Mouse (Mus musculus) heart, adult 9 months (tissue): ENCODE measurements around the gene 1700025G04Rik.
A peak's percentile ranks its signal among the peaks of the same experiment; 100 is the strongest.

Source experiments
- DNase-seq, 2 experiments: peaks; one replicate each; pipeline ENCODE4 v3.0.0; 2022; ENCODE audit warnings: low spot score in 2 of 2

The 1700025G04Rik gene

GRCm38 (mm10) chr1:151900706-151901360 lies 189.1 kb downstream of the 1700025G04Rik start:
- no peak for DNase-seq

DNA sequence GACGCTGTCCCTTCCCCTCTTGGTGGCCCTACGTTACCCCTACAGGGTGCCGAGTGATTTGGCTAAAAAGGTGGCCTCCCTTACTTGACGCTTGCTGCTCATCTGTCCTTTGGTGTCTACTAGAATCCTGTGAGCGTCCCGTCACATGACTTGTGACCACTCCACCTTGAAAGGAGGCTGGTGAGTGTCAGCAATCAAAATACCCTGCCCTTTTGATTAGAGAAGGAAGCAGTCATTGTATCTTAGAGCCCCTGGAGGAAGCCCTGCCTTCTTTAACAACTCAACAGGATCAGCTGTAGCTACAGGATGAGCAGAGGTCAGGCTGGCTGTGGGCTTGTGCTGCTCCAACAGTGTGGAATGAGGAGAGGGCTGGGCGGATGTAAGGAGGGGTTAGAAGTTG lies 190.0 kb downstream of the 1700025G04Rik start:
- no peak for DNase-seq

DNA sequence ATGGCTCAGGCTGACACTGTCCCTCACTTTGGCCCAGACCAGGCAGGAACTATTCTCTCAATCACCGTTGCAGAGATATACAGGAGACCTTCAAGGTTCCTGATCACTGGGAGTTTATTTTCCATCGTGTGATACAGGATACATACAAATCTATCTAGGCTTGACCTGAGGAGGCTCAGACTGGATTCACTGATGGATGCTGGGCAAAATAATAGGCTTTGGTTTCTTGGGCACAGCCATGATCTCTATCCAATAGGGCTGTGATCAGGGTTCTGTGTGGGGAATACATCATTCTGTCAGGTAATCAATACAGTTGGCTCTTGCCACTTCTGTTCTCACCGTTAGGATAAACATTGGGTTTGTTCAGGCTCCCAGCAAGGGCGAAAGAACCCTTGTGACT lies 194.5 kb downstream of the 1700025G04Rik start:
- no peak for DNase-seq

DNA sequence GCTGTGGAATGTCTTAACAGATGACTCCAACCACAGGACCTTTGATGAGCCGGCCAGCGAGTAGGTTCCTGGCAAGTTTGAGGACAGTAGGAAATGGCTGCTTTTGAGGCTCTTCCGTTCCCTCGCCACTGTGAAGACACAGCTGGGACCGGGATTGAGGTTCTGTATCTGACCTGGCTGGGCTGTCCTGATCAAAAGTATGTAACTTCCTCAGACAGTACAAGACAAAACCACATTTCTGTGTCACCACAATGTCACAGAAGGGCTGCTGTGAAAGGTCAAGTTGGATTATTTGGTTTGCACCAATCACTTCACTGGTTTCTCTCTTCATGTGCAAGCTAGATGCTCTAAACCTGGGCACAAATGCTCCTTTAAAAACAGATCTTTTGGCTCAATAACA lies 195.9 kb downstream of the 1700025G04Rik start:
- no peak for DNase-seq

- no peak for DNase-seq
Measured at GRCm38 (mm10) chr1:151892008-151892407, 197.9 kb downstream of the 1700025G04Rik start.

GRCm38 (mm10) chr1:151891194-151891593 lies 198.7 kb downstream of the 1700025G04Rik start:
- no peak for DNase-seq

DNA sequence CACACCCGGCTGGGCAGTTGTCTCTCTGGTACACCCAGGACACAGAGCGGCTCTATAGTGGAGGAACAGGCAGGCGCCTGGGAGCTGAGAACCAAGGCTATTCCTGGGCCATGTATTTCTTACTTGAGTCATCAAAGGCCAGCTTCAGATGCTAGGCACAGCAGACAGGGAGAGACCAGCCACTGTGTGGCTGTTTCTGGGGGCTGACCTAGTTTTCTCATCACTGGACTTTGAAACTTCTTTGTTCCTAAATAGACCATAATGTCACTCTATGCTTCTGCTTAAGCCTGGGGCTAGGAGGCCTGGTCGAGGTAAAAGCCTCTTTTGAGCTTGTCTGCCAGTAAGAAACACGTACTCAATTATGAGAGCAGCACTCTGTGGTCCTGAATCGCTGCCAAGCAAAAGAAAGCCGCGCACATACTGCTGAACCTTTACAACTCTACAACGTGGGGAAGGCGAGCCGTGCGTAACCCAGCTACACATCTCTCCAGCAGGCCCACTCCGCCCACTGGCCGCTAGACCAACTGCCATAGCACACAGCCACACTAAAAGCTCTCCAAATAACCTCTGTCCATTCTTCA lies 199.8 kb downstream of the 1700025G04Rik start:
- no peak for DNase-seq

DNA sequence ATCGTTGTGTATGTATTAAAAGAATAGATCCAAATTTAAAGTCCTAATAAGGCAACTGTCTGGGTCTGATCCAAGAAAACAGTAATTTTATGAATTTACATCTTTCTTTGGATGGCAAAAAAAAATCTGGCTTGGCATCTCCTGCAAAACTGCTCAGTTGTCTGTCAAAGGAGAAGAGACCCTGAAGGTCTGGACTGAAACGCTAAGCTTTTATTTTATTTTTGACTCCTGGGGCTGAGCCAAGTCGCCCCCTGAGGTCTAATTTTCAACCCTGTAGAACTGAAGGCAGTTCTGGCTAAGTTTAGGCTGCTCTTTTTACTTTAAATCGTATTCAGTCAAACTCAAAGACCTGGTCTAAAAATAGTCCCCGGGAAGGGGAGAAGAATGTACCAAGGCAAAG lies 202.3 kb downstream of the 1700025G04Rik start:
- no peak for DNase-seq

DNA sequence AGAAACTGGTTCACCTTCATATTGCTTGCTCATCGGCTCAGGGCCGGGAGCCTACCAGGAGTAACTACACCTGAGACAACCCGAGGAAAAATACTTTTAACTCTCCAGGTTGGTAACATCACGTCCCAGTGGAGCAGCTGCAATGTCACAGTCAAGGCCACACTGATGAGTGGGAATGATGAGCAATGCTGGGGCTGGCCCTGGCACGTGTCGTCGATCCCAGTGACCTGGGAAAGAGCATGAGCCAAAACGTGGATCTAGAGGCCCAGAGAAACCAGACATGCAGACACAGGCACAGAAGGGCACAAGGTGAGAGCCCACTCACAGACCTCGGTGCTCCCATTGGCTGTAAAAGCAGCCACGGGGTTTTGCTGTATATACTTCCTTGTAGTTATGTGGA lies 202.8 kb downstream of the 1700025G04Rik start:
- DNase-seq, result no peak

DNA sequence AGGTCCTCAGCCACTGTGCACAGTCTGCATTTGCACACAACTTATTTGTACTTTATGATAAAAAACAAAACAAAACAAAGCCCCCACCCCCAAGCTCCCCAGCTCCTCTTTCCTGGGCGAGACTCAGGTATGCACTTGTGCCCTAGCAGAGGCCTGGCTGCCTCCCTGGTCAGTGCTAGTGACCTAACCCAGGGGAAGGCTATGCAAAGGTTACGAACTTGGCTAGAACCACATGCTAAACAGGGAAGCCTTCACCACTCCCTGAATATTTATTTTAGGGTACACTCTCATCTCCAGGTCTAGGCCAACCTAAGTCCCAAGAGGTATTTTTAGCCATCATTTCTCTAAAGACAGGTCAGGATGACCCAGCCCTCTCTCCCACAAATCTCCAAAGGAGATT lies 203.8 kb downstream of the 1700025G04Rik start:
- DNase-seq, result no peak

- no peak for DNase-seq
Measured at GRCm38 (mm10) chr1:151881253-151881652, 208.7 kb downstream of the 1700025G04Rik start.

GRCm38 (mm10) chr1:151880731-151881130 lies 209.2 kb downstream of the 1700025G04Rik start:
- no peak for DNase-seq

GRCm38 (mm10) chr1:151879966-151880365 lies 210.0 kb downstream of the 1700025G04Rik start:
- DNase-seq, result no peak

GRCm38 (mm10) chr1:151879308-151879850 lies 210.5 kb downstream of the 1700025G04Rik start:
- no peak for DNase-seq

DNA sequence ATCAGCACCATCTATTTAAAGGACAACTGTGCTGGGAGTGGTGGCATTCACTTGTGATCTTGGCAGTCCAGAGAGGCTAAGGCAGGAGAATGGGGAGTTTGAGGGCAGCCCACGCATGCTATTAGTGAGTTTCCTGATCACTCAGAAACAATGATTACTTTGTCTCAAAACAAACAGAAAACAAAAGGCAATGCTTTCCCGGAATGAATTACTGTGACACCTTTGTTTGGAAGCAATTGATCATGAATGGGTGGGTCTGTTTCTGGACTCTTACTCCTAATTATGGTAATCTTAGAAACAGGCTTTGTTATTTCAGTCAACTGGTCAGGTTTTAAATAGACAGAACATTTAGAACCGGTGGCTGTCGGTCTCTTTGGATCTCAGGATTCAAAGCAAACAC lies 211.5 kb downstream of the 1700025G04Rik start:
- no peak for DNase-seq

- DNase-seq, result no peak
Measured at GRCm38 (mm10) chr1:151872971-151873370, 217.0 kb downstream of the 1700025G04Rik start.

GRCm38 (mm10) chr1:151864326-151864725 lies 225.6 kb downstream of the 1700025G04Rik start:
- DNase-seq, result no peak

DNA sequence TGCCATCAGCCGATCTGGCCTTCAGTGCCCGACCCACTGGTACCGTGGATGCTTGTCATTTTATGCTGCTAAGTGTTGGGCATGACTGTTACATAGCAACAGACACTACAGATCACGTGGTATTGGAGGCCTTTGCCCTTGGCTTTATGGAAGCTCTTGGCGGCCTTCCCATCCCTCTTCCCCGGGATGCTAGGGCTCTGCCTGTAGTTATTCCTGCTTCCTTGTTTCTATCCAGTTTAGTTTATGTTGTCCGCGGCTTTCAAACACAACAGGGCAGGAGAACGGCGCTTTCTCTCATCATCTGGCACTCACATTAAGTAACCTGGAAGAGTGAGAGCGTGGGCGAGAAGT lies 226.2 kb downstream of the 1700025G04Rik start:
- DNase-seq, result peak; percentile 18 to 36

GRCm38 (mm10) chr1:151863135-151863796 lies 226.7 kb downstream of the 1700025G04Rik start:
- no peak for DNase-seq

GRCm38 (mm10) chr1:151862109-151862508 lies 227.8 kb downstream of the 1700025G04Rik start:
- DNase-seq, result no peak

DNA sequence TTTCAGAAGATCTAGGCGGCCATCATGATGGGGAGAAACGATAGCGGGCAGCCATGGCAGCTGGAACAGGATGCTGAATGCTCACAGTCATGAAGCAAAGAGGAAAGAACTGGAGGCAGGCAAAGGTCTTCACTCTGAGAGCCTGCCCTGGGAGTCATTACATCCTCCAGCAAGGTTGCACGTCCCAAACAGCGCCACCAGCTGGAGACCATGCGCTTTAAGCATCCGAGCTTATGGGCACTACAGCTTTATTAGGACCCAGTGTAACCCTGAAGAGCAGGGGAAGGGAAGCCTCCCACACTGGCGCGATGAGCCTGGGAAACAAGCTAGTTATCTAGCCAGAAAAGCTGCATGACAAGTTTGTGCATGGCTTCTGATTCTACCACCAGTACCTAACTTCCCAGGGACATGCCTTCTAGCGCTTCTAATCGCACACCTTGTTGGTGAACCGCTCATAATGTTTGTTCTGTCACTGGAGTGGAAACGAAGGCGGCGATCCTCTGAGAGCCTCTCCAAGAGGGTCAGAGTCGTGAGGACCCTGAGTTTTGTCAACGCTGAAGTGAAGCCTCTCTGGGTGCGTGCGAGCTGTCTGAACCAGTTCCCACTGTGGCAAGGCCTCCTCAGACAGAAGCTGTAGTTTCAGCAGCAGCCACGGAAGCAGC lies 228.5 kb downstream of the 1700025G04Rik start:
- no peak for DNase-seq

DNA sequence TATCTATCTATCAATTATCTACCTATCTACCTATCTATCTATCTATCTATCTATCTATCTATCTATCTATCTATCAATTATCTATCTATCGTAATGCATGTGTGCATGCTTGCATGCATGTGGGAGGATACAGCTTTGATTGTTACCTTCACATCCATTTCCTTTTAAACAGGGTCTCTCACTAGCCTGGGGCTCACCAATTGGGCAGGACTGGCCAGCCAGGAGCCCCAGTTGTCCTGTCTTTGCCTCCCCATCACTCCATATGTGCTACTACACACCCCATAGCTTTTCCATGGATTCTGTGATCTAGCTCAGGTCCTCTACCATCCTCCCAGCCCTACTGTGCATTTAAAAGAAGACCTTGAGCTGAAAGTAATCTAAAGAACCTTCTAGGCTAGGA lies 231.5 kb downstream of the 1700025G04Rik start:
- no peak for DNase-seq
